Mouse (Mus musculus) bone marrow macrophage, adult 2 months (primary cell): ENCODE results near the gene Hist2h2be.

ENCODE experiments used
- CTCF ChIP-seq: IDR thresholded peaks from 2 replicates; pipeline ENCODE4 v1.5.1; 2012; ENCODE audit warnings: low read depth, mild to moderate bottlenecking, low read length, moderate library complexity
- POLR2A ChIP-seq: IDR thresholded peaks from 2 replicates; pipeline ENCODE4 v1.6.1; 2012; ENCODE audit warnings: mild to moderate bottlenecking, low read depth, low read length, borderline replicate concordance

GRCm38 (mm10) chr3:96268051-96268775, 47.3 kb downstream of the Hist2h2be start, which contains the start of gene Hist2h3b:
- TF ChIP-seq POLR2A (no peak), CTCF (no peak)
